Mouse (Mus musculus): ENCODE measurements around the gene Prl7c1.
"Not testable (repeated sequence)": the region's sequence is repeated elsewhere in the genome, so short reads cannot be mapped to it uniquely, and the experiment has no call there.

The Prl7c1 gene

DNA sequence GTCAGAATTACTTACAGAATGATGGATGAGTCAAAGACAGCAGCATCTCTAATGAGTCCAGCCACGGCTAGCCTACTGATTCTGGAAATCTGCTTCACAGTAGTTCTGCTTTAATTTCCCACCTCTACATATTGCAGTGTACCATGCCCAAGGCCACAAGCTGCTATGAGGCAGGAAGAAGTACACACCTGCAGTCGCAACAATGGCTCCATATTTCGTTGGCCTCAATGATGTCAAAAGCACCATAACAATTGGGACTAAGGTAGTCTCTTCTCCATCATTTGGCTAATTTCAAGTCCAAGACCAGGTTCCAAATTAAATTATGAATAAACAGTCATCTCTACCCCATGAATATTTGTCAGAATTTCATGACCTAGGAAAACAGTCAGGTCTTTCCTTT, at the start of gene Prl7c1:
Prl7c1 (minus strand) TSS at position 101 of the 400 bp plus-strand sequence.
- not testable (repeated sequence) for DNase-seq

DNA sequence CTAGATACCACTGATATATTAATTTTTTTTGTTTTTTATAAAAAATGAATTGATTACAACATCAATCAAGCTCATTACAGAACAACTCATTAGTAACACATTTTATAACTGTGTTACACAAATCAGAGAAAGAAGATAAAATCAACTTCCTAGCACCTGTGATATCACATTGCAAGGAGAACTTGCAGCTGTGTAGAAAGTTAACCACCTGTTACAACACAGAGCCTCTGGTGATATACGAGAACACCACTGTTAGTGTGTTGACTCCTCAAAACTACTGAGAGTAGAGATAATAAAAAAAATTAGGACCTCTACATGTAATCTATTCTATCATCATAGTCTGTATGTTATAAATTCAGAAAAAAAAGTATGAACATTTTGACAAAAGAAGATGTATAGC, 22.2 kb upstream of the Prl7c1 start:
- DNase-seq, result no peak

DNA sequence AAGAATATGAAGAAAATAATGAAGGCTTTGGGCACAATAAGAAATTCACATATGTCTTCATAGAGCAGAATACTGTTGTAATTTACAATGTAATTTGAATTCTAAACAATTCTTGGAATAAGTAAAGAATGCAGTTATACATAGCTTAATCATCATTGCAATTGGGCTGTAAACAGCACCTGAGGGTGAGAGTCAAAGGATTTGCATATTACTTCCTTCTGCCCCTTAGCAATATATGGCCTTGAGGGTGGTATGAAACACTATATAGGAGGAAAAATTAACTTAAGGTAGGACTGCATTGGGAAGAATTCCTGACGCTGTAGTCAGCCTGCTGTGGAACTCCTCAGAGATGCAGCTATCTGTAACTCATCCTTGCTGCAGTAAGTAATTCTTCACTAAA, 20.8 kb upstream of the Prl7c1 start, which contains the start of gene Prl2a1:
Prl2a1 (plus strand) TSS at position 301 of the 400 bp plus-strand sequence.
- no peak for DNase-seq

DNA sequence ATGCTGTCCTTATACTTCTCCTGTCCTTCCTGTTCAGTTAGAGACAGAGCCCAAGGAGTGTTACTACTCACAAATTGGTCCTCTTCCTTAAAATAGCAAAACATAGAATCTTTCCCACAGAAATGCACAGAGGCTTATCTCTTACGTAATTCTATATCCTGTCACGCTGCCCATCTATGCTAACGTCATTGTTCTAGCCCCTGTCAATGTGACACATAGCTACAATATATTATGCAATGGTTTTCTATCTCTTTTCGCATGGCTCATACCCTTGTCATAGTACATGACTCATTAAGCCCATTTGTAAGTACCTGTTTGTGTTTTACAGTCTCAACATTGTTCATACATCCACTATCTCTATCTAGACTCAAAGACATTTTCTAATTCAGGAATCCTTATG, 18.7 kb upstream of the Prl7c1 start:
- no peak for DNase-seq

DNA sequence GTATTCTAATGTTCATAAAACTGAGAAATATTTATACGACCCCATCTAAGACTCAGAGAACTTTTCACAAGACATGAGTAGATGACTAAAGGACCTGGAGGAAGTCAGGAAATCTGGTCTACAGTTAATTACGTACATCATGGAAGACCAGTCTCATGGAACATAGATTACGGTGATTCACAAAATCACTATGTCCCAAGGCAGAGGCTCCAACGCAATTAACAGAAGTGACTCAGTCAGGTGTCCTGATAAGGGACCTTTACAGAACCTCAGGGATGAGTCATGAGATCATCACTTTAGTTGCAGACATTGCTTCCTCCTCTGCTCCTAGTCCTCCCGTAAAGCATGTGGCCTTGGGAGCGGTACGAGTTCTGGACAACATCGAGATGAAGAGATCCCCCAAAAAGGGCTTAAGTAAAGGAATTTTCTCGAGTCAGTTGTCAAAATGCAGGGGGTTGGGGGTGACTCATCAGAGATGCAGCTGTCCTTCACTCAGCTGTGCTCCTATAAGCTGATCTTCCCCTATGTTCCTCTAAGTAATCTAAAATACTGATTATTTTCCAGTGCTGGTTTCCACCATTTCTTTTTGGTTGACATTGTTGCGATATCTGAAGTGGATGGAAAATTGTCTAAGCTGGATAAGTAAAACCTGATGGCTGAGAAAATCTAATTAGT, 46.0 kb downstream of the Prl7c1 start:
- no peak for DNase-seq

DNA sequence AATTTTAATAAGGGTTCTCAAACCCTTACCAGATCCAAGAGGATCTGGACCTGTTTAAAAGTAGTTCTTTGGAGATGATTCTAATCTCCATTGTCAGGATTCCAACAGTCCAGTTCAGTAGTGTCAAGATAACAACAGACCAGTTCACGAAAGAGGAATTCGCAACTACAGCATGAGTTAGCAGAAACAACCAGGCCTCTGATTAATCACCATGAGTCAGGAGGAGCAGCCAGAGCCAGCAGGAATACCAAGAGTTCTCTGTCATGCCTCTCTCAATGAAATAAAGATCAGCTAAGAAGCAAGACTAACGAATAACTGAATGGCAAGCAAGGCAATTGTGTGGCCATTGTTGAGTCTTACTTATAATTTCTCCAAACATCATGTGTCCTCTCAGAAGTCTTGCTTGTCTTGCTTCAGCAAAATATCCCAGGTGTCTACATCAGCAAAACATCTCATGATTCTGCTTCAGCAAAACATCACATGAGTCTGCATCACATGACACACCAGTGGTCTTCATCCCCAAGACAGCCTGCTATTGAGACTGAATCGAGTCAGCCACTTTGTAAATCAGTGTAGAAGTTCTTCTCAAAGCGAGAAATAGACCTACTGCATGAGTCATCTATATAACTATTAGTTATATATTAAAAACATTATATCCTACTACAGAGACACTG, 50.2 kb downstream of the Prl7c1 start:
- not testable (repeated sequence) for DNase-seq

DNA sequence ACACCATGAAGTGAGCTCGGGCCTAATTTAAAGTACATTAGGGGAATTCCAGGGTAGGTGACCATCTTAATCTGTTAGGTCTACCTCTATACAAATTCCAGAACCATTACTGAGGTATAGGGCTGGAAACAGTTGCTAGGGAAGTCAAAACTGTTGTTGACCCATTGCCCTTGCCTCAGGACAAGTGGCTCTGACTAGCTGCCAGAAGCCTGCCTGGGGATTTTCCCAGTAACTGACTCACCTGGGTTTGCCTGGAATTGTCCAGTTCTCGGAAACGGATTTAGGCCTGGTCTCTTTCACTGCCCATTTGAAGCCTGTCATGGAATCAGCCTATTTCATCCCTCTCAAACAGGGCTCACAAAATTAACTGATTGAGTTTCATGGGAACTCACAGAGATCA, 55.5 kb downstream of the Prl7c1 start:
- not testable (repeated sequence) for DNase-seq
